Mouse (Mus musculus) hindbrain, embryonic 11.5 days (tissue): ENCODE measurements at regions not wholly inside any gene's neighbourhood (a gene's known extent, or its start where the extent isn't known, plus 50 kb on each side); places are given as distances from the start of the nearest gene placed in this dataset.

Experiments
- ATAC-seq: fragments of 200-750 bp; cut with Nextera tagmentation; 2 replicates; pipeline ENCODE4 v1.8.0; 2017; ENCODE audit warnings: mild to moderate bottlenecking, moderate TSS enrichment, moderate library complexity; ENCODE audit not compliant: low FRiP score
- DNase-seq: peaks from one replicate; pipeline ENCODE4 v3.0.0-alpha.2; 2015; ENCODE audit warnings: low spot score
- H3K27ac ChIP-seq: fragments of 300-500 bp; sonication (generic); 2 replicates; pipeline ENCODE4 v1.5.1; 2014; ENCODE audit warnings: mild to moderate bottlenecking, low read depth, low read length
- H3K27me3 ChIP-seq: fragments of 300-500 bp; sonication (generic); 2 replicates; pipeline ENCODE4 v1.6.1; 2014; ENCODE audit warnings: mild to moderate bottlenecking, low read length, moderate library complexity, mixed read lengths; ENCODE audit not compliant: control insufficient read depth, insufficient read depth
- H3K36me3 ChIP-seq: fragments of 300-500 bp; sonication (generic); 2 replicates; pipeline ENCODE4 v1.6.1; 2014; ENCODE audit warnings: mild to moderate bottlenecking, low read length, moderate library complexity, mixed read lengths; ENCODE audit not compliant: control insufficient read depth, insufficient read depth
- H3K4me1 ChIP-seq: fragments of 300-500 bp; sonication (generic); replicated peaks from 2 replicates; pipeline ENCODE4 v1.6.1; 2014; ENCODE audit warnings: low read length, mixed read lengths; ENCODE audit not compliant: control insufficient read depth, insufficient read depth
- H3K4me2 ChIP-seq: fragments of 300-500 bp; sonication (generic); replicated peaks from 2 replicates; pipeline ENCODE4 v1.6.1; 2014; ENCODE audit warnings: mild to moderate bottlenecking, low read depth, low read length
- H3K4me3 ChIP-seq: fragments of 300-500 bp; sonication (generic); 2 replicates; pipeline ENCODE4 v1.5.1; 2014; ENCODE audit warnings: low read depth, low read length
- H3K9ac ChIP-seq: fragments of 300-500 bp; sonication (generic); 2 replicates; pipeline ENCODE4 v1.6.1; 2014; ENCODE audit warnings: low read depth, low read length
- H3K9me3 ChIP-seq: fragments of 300-500 bp; sonication (generic); 2 replicates; pipeline ENCODE4 v1.6.1; 2016; ENCODE audit warnings: low read length; ENCODE audit not compliant: control insufficient read depth
- WGBS: fragments of 180-500 bp; shearing (Covaris S2); extraction: QIAGEN DNeasy Blood & Tissue Kit; methylation state at CpG from one replicate; pipeline ENCODE4 v1.1.7; 2014; 5-methylcytosine and 5-hydroxymethylcytosine counted together

GRCm38 (mm10) chr13:57249401-57249800 is 353.6 kb upstream of the Trpc7 start:
- ATAC-seq (no peak), DNase-seq (no peak)
- H3K4me1 ChIP-seq: no peaks in the 10 kb centered on the region
- 88% methylated on average over 4 of the region's 4 CpGs for WGBS
- H3K4me3 ChIP-seq: no peak overlapping the region
- H3K4me2 ChIP-seq: no peak overlapping the region
- no peak overlapping the region for H3K27ac ChIP-seq
- no peaks in the 10 kb centered on the region for H3K9me3 ChIP-seq
- no peaks in the 10 kb centered on the region for H3K27me3 ChIP-seq
- H3K36me3 ChIP-seq: no peaks in the 10 kb centered on the region
- H3K9ac ChIP-seq: no peak overlapping the region

GRCm38 (mm10) chr13:57246238-57246963 is 350.6 kb upstream of the Trpc7 start:
- ATAC-seq: no peak
- DNase-seq: no peak
- WGBS: 61% methylated on average over 18 of the region's 18 CpGs

GRCm38 (mm10) chr13:57236917-57237316 is 341.1 kb upstream of the Trpc7 start:
- 38% methylated on average over 4 of the region's 4 CpGs for WGBS
- H3K9me3 ChIP-seq: no peaks in the 10 kb centered on the region
- no peak overlapping the region for H3K4me2 ChIP-seq
- no peak overlapping the region for H3K9ac ChIP-seq
- H3K27me3 ChIP-seq: no peaks in the 10 kb centered on the region
- no peaks in the 10 kb centered on the region for H3K4me1 ChIP-seq
- H3K4me3 ChIP-seq: no peak overlapping the region
- no peaks in the 10 kb centered on the region for H3K36me3 ChIP-seq
- no peak overlapping the region for H3K27ac ChIP-seq
- DNase-seq: no peak
- ATAC-seq: no peak

More at GRCm38 (mm10) chr13:57246238-57246963, 350.6 kb upstream of the Trpc7 start:
- H3K27ac ChIP-seq: no peak overlapping the region
- no peak overlapping the region for H3K4me3 ChIP-seq
- no peaks in the 10 kb centered on the region for H3K36me3 ChIP-seq
- no peak overlapping the region for H3K9ac ChIP-seq
- H3K4me1 ChIP-seq: no peaks in the 10 kb centered on the region
- no peaks in the 10 kb centered on the region for H3K9me3 ChIP-seq
- H3K4me2 ChIP-seq: no peak overlapping the region
- H3K27me3 ChIP-seq: no peaks in the 10 kb centered on the region

GRCm38 (mm10) chr13:57236211-57236610 is 340.4 kb upstream of the Trpc7 start:
- Histone ChIP-seq H3K27me3 (no peaks in the 10 kb centered on the region), H3K9ac (no peak overlapping the region), H3K9me3 (no peaks in the 10 kb centered on the region), H3K36me3 (no peaks in the 10 kb centered on the region), H3K4me3 (no peak overlapping the region), H3K4me2 (no peak overlapping the region), H3K27ac (no peak overlapping the region), H3K4me1 (no peaks in the 10 kb centered on the region)
- no peak for ATAC-seq
- DNase-seq: no peak
- 79% methylated on average over 5 of the region's 5 CpGs for WGBS

- H3K36me3 ChIP-seq: no peaks in the 10 kb centered on the region
- H3K9me3 ChIP-seq: no peaks in the 10 kb centered on the region
- H3K4me1 ChIP-seq: no peaks in the 10 kb centered on the region
- no peak overlapping the region for H3K9ac ChIP-seq
- H3K27ac ChIP-seq: no peak overlapping the region
- no peaks in the 10 kb centered on the region for H3K27me3 ChIP-seq
- ATAC-seq (no peak), DNase-seq (no peak)
- 89% methylated on average over 5 of the region's 5 CpGs for WGBS
- no peak overlapping the region for H3K4me2 ChIP-seq
- no peak overlapping the region for H3K4me3 ChIP-seq
Observed at GRCm38 (mm10) chr13:57232906-57233305, 337.1 kb upstream of the Trpc7 start.

- 52% methylated on average over 3 of the region's 3 CpGs for WGBS
- no peaks in the 10 kb centered on the region for H3K36me3 ChIP-seq
- ATAC-seq (no peak), DNase-seq (no peak)
- no peak overlapping the region for H3K27ac ChIP-seq
- no peaks in the 10 kb centered on the region for H3K27me3 ChIP-seq
- no peak overlapping the region for H3K4me3 ChIP-seq
- no peaks in the 10 kb centered on the region for H3K4me1 ChIP-seq
- no peak overlapping the region for H3K9ac ChIP-seq
- no peaks in the 10 kb centered on the region for H3K9me3 ChIP-seq
- no peak overlapping the region for H3K4me2 ChIP-seq
Observed at GRCm38 (mm10) chr13:57231666-57232065, 335.9 kb upstream of the Trpc7 start.

GRCm38 (mm10) chr13:57230253-57230652 is 334.5 kb upstream of the Trpc7 start:
- Histone ChIP-seq H3K27me3 (no peaks in the 10 kb centered on the region), H3K4me1 (no peaks in the 10 kb centered on the region), H3K4me2 (no peak overlapping the region), H3K4me3 (no peak overlapping the region), H3K9me3 (no peaks in the 10 kb centered on the region), H3K36me3 (no peaks in the 10 kb centered on the region), H3K27ac (no peak overlapping the region), H3K9ac (no peak overlapping the region)
- no peak for DNase-seq
- WGBS: 60% methylated on average over 4 of the region's 4 CpGs
- ATAC-seq: no peak

GRCm38 (mm10) chr13:57221092-57221491 is 325.3 kb upstream of the Trpc7 start:
- no peak for DNase-seq
- H3K9me3 ChIP-seq: no peaks in the 10 kb centered on the region
- no peaks in the 10 kb centered on the region for H3K27me3 ChIP-seq
- no peak overlapping the region for H3K4me2 ChIP-seq
- no peak for ATAC-seq
- H3K27ac ChIP-seq: no peak overlapping the region
- no peaks in the 10 kb centered on the region for H3K36me3 ChIP-seq
- WGBS: 71% methylated on average over 8 of the region's 8 CpGs
- no peak overlapping the region for H3K9ac ChIP-seq
- H3K4me1 ChIP-seq: no peaks in the 10 kb centered on the region; the same call in 1 of the 2 replicates
- H3K4me3 ChIP-seq: no peak overlapping the region

- H3K4me1 ChIP-seq: no peaks in the 10 kb centered on the region; the same call in 1 of the 2 replicates
- H3K9me3 ChIP-seq: no peaks in the 10 kb centered on the region
- 22% methylated on average over 7 of the region's 7 CpGs for WGBS
- H3K4me3 ChIP-seq: no peak overlapping the region
- DNase-seq (peak; percentile 26), ATAC-seq (no peak; the same call in 1 of the 2 replicates)
- H3K4me2 ChIP-seq: no peak overlapping the region
- H3K27ac ChIP-seq: no peak overlapping the region
- H3K36me3 ChIP-seq: no peaks in the 10 kb centered on the region
- H3K27me3 ChIP-seq: no peaks in the 10 kb centered on the region
- no peak overlapping the region for H3K9ac ChIP-seq
Observed at GRCm38 (mm10) chr13:57216161-57216560, 320.4 kb upstream of the Trpc7 start.
